Mouse (Mus musculus) ES-Bruce4 (cell line): ENCODE data around the gene Ddx42. TPM values are rescaled to one million over a fixed set of nuclear protein-coding genes. Genes with fewer than 3 reads are reported as not detected.

Experiments used
- H3K27ac ChIP-seq: 2 replicates; pipeline ENCODE4 v1.5.1; 2012; ENCODE audit warnings: low read length, inconsistent platforms; ENCODE audit not compliant: insufficient read depth
- H3K27me3 ChIP-seq: 2 replicates; pipeline ENCODE4 v1.6.1; 2012; ENCODE audit warnings: mild to moderate bottlenecking, low read length, inconsistent platforms; ENCODE audit not compliant: control insufficient read depth, poor library complexity, insufficient read depth, severe bottlenecking
- H3K36me3 ChIP-seq: 2 replicates; pipeline ENCODE4 v1.6.1; 2012; ENCODE audit warnings: inconsistent platforms, mild to moderate bottlenecking, low read length, moderate library complexity; ENCODE audit not compliant: control insufficient read depth, poor library complexity, insufficient read depth, severe bottlenecking
- H3K4me1 ChIP-seq: one replicate; pipeline ENCODE4 v1.8.1; 2011; ENCODE audit warnings: low read length; ENCODE audit not compliant: control insufficient read depth, insufficient read depth
- H3K4me3 ChIP-seq: 2 replicates; pipeline ENCODE4 v1.5.1; 2011; ENCODE audit warnings: low read depth, mild to moderate bottlenecking, low read length
- H3K9ac ChIP-seq: 2 replicates; pipeline ENCODE4 v1.6.1; 2012; ENCODE audit warnings: low read depth, mild to moderate bottlenecking, inconsistent platforms; ENCODE audit not compliant: poor library complexity, severe bottlenecking
- H3K9me3 ChIP-seq: replicated peaks from 2 replicates; pipeline ENCODE4 v1.6.1; 2012; ENCODE audit warnings: mild to moderate bottlenecking, low read length, inconsistent platforms; ENCODE audit not compliant: control insufficient read depth, poor library complexity, insufficient read depth, severe bottlenecking
- CTCF ChIP-seq: IDR thresholded peaks from one replicate; pipeline ENCODE4 v1.8.1; 2011; ENCODE audit warnings: low read depth, low read length
- EP300 ChIP-seq: IDR thresholded peaks from 2 replicates; pipeline ENCODE4 v1.6.1; 2011; ENCODE audit warnings: low read depth, low read length; ENCODE audit not compliant: insufficient read depth
- POLR2A ChIP-seq: IDR thresholded peaks from one replicate; pipeline ENCODE4 v1.8.1; 2011; ENCODE audit warnings: low read length; ENCODE audit not compliant: insufficient read depth
- polyA plus RNA-seq: library from polyadenylated mRNA; stranded (reverse); fragments of >200 nt; gene quantifications from 2 replicates; pipeline ENCODE4 v1.2.4, GENCODE M21; 2011; ENCODE audit warnings: low read depth; ENCODE audit not compliant: missing spikeins, insufficient read depth, insufficient read length

The Ddx42 gene
- 73.2 and 75.4 TPM in 2 replicates for polyA plus RNA-seq

DNA sequence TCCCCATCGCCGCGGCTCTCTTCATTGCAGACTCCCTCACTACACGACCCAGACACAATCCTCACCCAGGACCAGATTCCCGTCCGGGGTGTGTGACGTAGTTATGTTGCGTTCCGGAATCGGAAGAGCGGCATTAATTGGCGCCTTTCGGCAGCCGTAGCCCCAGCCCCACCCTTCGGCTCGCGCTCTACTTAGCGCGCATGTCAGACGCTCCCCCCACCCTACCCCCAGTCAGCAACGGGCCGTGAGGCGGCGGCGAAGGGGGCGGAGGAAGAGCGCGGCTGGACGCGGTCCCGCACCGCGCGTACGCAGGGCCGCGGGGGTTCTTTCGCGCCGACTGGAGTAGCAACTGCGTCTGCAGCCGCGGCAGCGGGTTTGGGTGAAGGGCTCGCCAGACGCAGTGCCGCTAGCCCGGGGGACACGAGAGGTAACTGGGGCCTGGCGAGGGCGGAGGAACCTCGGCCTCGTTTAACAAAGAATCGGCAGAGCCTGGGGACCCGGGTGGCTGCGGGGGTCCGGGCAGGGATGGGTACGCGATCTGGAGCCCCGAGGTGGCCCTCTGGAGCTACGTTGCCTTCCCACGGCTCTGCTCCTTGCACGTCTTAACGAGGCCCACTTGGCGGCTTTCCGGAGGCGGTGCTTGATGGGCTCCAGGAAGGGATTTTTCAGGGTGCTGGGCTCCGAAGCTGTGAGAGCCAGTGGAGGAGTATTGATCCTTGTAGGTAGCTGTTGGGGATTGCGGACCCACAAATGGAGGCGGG is at the start of gene Ddx42:
TSS of gene Ddx42 (plus strand) at position 197 of the 761 bp plus-strand sequence.
- Histone ChIP-seq H3K4me1 (peaks cover 3% of the 10 kb centered on the region), H3K4me3 (peak within 1 kb of the TSS; percentile 97), H3K36me3 (peaks cover 8% of the 10 kb centered on the region), H3K27me3 (no peaks in the 10 kb centered on the region), H3K9me3 (no peaks in the 10 kb centered on the region), H3K27ac (peak within 1 kb of the TSS; percentile 85), H3K9ac (peak within 1 kb of the TSS; percentile 95)
- TF ChIP-seq CTCF = no peak
- peak; percentile 76 for TF ChIP-seq POLR2A
- no peak; the same call in 1 of the 2 replicates for TF ChIP-seq EP300

GRCm38 (mm10) chr11:106167435-106167834 is 49.3 kb upstream of the Ddx42 start:
- no peak for TF ChIP-seq POLR2A
- TF ChIP-seq EP300 = no peak
- TF ChIP-seq CTCF = no peak
- Histone ChIP-seq H3K36me3 (peaks cover 5% of the 10 kb centered on the region; the same call in 1 of the 2 replicates), H3K4me3 (no peak overlapping the region), H3K9ac (no peak overlapping the region), H3K27me3 (no peaks in the 10 kb centered on the region), H3K9me3 (no peaks in the 10 kb centered on the region), H3K4me1 (no peaks in the 10 kb centered on the region), H3K27ac (no peak overlapping the region)

DNA sequence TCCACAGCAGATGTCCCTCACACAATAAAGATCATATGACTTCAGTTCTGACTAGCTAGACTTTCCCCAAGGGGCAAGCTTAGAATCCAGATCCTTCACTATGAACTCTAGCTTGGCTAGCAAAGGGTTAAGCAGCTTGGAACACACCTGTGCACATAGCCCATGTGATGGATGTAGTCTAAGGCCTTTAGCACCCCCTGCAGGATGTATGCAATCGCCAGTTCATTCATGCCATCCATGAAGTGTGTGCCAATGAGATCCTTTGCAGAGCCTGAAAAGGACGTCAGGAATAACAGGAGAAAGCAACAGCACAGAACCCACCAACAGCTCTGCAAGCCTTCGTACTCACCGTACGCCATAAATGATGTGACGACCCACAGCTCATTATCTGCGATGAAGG is 45.9 kb upstream of the Ddx42 start:
- no peak overlapping the region for H3K9ac ChIP-seq
- peaks cover 5% of the 10 kb centered on the region; the same call in 1 of the 2 replicates for H3K36me3 ChIP-seq
- TF ChIP-seq CTCF (peak; percentile 28), EP300 (no peak)
- H3K27me3 ChIP-seq = no peaks in the 10 kb centered on the region
- H3K4me3 ChIP-seq = no peak overlapping the region
- H3K9me3 ChIP-seq = no peaks in the 10 kb centered on the region
- no peak overlapping the region for H3K27ac ChIP-seq
- no peaks in the 10 kb centered on the region for H3K4me1 ChIP-seq

DNA sequence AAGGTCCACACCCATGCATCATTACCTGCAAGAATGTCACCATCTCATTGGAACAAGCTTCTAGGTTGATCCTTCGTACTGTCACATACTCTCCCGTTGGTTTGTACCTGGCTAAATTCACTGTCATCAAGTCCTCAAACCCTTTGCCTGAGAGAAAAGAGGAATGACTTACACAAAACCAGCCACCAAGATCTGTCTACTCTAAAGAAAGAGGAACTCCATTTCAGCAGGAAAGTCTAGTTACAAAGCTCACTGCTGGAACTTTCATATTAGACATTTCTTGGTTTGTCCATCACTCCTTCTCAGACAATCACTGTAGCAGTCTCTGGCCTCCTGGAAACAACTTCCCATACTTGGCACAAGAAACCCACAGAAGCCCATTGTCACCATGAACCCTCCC is 43.5 kb upstream of the Ddx42 start:
- no peak for TF ChIP-seq CTCF

GRCm38 (mm10) chr11:106174372-106174771 is 42.4 kb upstream of the Ddx42 start:
- Histone ChIP-seq H3K4me3 (no peak overlapping the region), H3K36me3 (0 out of 2 replicates have a peak, but pooled peaks cover 3% of the 10 kb centered on the region), H3K27ac (no peak overlapping the region), H3K4me1 (no peaks in the 10 kb centered on the region), H3K9me3 (no peaks in the 10 kb centered on the region), H3K27me3 (no peaks in the 10 kb centered on the region), H3K9ac (no peak overlapping the region)
- no peak for TF ChIP-seq EP300
- no peak for TF ChIP-seq POLR2A
- TF ChIP-seq CTCF = no peak

More for the DNA sequence above, 43.5 kb upstream of the Ddx42 start:
- no peak overlapping the region for H3K27ac ChIP-seq
- no peak overlapping the region for H3K9ac ChIP-seq
- no peaks in the 10 kb centered on the region for H3K9me3 ChIP-seq
- H3K4me1 ChIP-seq = no peaks in the 10 kb centered on the region
- H3K36me3 ChIP-seq = 0 out of 2 replicates have a peak, but pooled peaks cover 3% of the 10 kb centered on the region
- H3K27me3 ChIP-seq = no peaks in the 10 kb centered on the region
- no peak overlapping the region for H3K4me3 ChIP-seq

GRCm38 (mm10) chr11:106175081-106175480 is 41.6 kb upstream of the Ddx42 start:
- TF ChIP-seq CTCF (no peak), POLR2A (no peak), EP300 (no peak)

More at GRCm38 (mm10) chr11:106175081-106175480, 41.6 kb upstream of the Ddx42 start:
- Histone ChIP-seq H3K9ac (no peak overlapping the region), H3K4me1 (no peaks in the 10 kb centered on the region), H3K27ac (no peak overlapping the region), H3K9me3 (no peaks in the 10 kb centered on the region), H3K4me3 (no peak overlapping the region), H3K27me3 (no peaks in the 10 kb centered on the region), H3K36me3 (0 out of 2 replicates have a peak, but pooled peaks cover 2% of the 10 kb centered on the region)
